Mouse (Mus musculus): ENCODE measurements at regions not wholly inside any gene's neighbourhood (a gene's known extent, or its start where the extent isn't known, plus 50 kb on each side); places are given as distances from the start of the nearest gene placed in this dataset.

DNA sequence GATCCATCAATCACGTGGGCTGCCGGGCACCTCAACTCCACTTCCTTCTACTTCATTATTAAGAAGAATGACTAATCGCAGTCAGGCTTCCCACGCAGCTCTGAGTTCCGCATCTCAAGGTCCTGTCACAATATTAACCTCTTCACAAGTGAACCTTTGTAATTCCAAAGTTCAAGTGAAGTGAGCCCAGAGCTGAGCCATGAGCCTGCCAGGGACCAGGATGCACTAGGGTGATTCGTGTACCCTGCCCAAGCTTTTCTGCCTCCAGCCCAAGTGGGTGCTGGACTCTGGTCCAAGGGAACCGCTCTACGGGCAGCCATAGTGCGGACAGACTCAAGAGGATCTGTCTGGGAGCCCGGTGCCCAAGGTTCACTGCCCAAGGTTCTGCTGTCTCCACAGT, 463.4 kb downstream of the Ajap1 start:
- no peak for DNase-seq (ENCODE audit: low spot score)

DNA sequence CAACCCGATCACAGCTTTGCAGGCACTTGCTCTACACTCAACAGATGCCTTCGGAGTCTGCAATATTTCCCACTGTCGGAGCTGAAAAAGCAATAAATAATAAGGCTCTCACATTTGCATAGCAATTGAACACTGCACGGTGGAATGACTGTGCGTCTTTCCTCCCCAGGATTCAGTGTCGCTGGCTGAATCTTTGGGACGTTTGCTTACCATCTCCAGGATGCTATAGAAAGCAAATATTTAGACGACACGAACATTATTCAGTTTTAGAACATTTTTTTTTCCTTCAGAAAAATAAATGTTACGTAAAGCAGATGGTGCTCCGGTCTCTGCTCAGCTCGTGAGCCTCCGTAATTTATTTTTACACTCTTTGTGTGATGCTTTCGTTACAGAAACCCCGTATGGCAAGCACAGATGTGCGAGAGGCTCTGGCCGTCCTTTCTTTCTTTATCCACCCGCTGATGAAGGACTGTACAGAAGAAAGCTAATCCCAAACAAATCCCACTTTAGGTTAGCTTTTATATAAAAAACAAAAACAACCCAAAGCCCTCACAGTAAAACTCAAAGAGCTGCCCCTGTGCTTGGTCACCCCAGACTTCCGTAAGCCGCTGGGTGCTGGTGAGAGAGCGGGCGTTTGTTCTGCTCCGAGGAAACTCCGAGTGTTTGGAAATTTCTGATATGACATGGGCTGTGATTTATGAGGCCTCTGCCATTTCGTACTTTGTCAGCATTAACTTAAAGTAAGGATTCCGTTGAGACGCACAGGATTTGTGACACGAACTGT, 464.3 kb downstream of the Ajap1 start:
- DNase-seq (ENCODE audit: low spot score) = no peak

DNA sequence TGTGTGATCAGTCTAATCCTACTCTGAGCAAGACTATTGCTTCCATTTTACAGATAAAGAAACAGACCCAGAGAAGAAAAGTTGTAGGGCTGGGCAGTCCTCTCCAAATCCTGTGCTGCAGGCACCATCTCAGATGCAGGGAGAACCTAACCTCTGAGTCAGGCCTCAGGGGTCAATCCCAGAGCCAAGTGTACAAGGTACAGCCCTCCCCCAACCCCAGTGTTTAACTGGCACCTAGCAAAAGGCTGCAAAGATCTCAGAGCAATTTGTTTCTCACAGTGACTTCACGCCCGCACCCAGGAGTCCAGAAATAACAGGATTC, 464.8 kb downstream of the Ajap1 start:
- DNase-seq (ENCODE audit: low spot score) = no peak

DNA sequence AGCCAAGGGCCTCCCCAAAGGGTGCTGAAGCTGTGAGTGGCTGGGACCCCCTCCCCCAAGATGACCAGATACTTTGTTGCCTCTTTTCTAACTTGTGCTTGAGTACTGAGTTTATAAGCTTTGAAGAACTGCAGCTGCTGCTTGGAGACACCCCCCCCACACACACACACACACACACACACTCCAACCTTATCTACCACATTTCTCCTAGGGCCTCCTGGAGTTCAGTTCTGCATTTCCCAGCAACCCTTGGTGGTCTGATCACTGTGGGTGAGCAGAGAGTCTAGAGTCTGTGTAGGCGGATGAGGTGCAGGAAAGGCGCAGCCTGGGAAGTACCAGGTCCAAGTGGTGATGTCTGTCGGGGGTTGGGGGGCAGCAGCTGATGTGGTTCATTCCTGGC, 479.3 kb downstream of the Ajap1 start:
- DNase-seq (ENCODE audit: low spot score) = no peak

DNA sequence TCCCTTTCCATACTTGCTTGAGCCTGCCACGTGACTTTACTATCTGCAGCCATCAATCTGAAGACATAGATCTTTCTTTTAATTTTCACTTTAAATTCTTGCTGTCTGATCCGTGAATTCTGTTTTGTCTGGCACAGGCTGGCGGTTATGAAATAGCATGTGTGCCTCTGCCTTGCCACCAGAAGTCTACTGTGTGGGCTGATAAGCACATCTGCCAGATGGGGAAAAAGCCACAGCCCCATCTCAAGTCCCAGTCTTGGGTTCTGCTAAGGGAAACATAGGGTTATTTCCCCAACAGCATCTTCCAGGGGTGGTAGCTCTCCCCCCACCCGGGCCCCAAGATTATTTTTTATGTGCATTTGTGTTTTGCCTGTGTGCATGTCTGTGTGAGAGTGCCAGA, 480.1 kb downstream of the Ajap1 start:
- no peak for DNase-seq (ENCODE audit: low spot score)

DNA sequence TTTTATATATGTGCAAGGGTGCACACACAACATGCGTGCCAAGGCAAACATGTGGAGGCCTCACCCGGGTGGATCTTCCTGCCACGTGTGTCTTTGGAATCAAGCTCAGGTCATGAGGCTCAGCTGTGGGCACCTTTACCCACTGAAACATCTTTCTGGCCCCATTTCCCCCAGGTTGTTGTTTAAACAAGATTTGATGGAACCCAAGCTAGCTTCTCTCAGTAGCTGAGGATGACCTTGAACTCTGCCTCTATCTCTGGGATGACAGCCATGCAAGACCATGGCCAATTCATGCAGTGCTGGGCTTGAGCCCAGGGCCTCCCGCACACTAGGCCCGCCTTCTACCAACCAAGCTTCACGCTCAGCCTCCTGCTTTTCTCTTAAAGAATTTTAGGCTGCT, 480.9 kb downstream of the Ajap1 start:
- no peak for DNase-seq (ENCODE audit: low spot score)

DNA sequence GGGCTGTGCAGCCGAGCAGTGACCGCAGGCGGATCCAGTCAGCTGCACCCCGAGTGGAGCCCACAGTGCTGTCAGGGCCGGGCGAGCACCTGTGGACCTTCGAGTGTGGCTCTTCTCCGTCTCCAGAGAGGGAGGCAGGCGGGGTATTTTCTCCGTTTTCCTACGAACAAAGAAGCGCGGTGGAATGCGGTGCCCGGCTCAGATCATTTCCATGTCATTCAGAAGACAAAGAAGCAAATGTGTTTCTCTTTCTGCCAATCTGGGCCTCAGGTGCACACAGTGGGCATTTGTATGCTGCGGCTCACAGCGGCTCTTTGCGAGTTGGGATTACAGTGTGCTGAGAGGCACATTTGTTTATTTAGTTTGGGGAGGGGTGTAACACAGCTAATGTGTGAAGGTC, 483.1 kb downstream of the Ajap1 start:
- DNase-seq (ENCODE audit: low spot score) = no peak

DNA sequence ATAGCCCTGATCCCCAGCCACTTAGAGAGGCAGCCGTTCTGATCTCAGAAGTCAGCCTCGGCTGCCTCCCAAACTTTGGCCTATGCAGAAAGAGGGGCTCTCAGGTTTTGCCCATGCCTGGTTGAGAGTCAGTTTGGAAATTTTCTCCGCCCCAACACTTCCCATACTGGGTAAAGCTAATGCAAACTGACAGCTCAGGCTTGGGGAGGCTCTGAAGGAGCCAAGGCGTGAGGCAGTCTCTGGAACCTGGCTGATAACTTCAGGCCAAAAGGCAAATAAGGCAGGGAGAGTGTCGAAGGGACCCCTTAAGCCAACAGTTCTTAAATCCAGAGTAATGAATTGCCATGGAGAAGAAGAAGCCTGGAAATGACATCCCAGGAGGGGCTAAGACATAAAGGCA, 485.4 kb downstream of the Ajap1 start:
- DNase-seq (ENCODE audit: low spot score) = no peak

DNA sequence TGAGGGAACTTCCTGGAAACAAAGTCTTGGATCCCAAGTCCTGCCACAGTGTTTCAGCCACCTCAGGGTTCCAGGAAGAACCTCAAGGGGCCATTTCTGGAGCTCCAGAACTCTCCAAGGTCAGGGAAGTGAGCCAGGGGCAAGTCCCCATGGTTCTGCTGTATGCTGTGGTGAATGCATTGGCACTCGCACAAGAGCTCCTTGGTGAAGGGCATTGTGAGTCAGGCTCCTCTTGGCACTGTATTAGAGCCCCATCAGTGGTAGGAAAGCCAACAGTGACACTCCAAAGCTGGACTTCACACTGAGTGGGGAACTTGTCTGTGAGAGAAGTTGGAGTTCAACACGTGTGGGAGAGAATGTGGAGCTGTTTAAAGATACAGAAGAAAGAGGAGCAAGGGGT, 486.0 kb downstream of the Ajap1 start:
- no peak for DNase-seq (ENCODE audit: low spot score)

DNA sequence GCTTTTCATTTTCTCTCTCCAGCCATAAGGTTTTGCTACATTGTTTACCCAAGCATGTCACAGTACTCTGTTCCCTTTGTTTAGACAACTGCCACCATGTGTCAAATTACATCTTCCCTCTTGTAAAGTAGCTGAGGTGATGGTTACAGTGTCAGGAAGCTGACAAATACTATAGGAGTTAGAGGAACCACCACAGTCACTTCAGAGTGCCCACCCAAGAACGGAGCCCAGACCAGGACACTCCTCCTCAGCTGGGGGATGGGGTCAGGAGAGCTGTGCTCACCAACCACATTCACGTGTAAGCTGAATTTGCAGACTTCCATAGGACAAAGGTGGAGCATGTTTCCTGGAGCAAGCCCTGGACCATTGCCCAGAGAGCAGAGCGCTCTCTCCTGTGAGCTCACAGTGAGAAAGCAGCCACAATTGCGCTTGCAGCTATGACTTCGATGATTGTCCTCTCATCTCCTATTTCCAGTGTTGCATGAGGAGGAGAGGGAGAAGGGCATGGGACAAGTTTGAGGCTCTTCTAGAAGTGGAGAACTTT, 487.5 kb downstream of the Ajap1 start:
- peak; percentile 11 for DNase-seq (ENCODE audit: low spot score)

DNA sequence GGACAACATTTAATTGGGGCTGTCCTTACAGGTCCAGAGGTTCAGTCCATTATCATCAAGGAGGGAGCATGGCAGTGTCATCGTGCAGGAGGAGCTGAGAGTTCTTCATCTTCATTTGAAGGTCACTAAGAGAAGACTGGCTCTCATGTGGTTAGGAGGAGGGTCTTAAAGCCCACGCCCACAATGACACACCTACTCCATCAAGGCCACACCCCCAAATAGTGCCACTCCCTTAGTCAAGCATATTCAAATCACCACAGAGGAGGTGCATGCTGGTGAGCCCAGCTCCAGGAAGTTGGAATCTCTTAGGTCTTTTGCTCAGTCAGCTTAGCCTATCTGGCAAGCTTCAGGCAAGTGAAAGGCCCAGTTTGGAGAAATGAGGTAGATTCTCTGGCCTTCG, 488.4 kb downstream of the Ajap1 start:
- no peak for DNase-seq (ENCODE audit: low spot score)

DNA sequence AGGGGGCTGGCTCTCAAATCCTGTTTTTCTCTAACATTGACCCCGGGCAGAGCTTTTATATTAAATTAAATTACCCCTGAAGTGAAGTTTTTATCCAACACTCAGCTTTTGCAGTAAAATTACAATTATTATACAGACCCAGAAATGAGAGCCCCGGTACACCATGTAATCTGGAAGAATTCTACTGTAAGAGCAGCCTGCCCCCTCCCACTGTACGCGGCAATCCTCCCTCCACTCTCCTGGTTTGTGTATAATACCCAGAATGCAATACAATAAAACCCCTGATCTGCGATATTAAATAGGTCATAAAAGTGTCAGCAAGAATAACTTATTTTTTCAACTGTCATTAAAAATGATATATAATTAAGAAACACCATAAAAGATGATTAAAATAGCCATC, 492.3 kb downstream of the Ajap1 start:
- no peak for DNase-seq (ENCODE audit: low spot score)

DNA sequence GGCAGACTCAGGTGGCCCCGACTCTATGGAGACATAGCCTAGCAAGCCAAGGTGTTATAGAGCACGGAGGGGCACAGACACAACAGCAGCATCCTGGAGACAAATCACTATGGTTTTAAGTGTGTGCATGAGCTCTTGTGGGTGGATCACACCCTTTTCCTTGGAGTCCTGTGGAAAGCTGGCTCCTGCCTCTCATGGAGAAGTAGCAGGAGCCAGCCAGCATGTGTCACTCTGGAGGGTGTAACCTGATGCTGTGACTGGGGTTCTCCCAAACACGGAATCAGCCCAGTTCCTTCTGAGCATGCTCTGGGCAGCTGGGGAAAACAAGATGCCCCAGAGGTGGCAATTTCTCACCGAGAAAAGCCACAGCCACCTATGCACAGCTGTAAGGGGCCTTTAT, 494.9 kb downstream of the Ajap1 start:
- no peak for DNase-seq (ENCODE audit: low spot score)

DNA sequence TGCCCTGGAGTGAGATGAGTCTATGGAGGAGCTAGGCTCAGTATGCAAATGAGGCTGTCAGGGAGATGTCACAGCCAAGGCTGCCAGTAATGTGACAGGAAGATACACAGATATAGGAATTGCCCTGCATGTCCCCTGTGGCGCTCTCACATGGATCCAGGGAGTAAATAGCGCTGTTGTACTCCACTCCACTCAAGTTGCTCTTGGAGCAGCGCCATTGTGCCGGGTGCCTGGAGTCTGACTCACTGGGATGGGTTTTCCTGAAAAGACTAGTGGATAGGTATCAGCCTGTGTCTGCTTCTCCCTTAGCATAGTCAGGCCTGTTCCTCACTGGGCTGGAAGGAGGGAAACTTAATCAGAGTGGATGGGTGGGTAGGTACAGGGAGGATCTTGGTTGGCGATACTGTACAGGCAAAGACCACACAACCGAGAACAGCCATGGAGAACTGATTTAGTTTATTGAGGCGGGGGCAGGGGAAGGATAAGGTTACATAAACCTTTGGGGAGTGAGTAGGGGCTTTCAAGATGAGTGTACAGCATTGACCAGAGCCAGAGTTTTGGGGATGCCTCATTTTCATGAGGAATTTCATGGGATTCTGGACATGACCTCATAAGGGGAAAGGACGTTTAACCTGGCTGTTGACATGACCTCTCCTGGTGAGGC, 497.5 kb upstream of the Kcnab2 start:
- DNase-seq (ENCODE audit: low spot score) = no peak

DNA sequence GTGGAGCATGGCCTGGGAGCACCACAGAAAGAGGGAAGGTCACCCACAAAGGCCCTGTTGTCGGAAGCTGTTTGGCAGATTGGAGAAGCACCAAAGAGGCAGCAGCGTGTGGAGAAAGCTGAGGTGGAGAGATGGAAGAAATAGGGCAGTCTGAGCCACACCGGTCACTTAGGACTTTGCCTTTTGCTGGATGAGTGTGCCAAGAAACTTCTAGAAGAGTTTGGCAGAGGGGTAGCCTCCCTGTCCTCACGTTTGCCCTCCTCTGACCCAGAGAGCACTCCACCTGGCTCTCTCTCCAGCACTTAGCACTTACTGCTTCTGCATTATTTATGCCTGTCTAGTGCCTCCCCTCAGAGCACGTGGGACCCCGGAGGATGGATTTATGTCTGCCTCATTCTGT, 485.3 kb upstream of the Kcnab2 start:
- DNase-seq (ENCODE audit: low spot score) = no peak

DNA sequence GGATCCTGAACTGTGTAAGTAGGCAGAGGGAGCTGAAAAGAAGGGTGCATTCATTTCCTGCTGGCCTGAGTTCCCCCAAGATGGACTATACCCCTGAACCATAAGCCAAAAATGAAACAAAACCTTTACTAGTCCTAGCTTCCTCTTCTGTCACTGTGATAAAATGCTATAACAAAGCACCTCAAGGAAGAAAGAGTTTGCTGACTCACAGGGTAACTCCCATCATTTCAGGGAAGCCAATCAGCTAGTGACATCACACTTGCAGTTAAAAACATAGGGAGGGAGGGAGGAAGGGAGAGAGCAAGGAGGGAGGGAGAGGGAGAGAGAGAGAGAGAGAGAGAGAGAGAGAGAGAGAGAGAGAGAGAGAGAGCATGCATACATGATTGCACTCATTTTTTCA, 484.5 kb upstream of the Kcnab2 start:
- DNase-seq (ENCODE audit: low spot score) = no peak

DNA sequence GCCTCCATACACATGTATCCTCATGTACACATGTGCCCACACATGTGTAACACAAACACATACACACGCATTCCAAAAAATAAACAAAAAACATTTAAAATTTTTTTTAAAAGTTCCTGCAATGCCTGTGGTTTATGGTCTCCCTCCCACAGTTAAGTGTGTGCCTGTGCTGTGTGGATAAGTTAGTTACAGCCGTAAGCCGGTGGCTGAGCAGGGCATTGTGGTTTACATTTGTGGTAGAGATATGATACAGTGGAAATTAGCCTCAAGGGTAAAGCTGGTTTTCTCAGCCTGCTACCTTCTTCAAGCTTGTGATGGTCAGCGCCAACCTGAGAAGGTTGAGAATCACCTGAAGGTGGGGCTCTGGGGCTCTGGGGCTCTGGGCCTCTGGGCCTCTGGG, 484.0 kb upstream of the Kcnab2 start:
- no peak for DNase-seq (ENCODE audit: low spot score)

DNA sequence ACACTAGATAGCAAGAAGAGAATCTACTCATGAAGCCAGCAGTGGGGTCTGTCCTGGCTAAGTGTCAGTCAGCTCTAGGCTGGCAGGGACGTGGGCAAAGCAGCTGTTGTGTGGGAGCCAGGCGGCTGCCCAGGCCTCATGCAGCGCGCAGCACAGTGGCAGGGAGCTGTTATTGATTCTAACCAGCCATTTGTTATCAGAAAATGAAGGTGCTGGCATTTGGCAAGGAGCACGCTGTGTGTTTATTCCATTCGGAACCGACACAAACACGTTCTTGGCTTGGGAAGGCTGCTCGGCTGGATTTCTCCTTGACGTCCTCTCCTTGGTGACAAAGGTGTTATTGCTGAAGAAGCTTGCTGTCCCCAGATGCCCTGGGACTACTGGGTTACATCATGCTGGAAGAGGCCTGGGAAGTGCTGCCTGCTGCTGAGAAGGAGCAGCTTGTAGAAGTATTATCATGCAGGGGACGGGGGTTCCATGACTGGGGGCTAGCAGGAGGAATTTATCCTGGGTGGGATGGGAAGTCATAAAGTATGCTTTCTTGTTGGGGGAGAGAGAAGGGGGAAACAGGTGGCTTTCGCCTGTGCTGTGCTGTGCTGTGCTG, 482.1 kb upstream of the Kcnab2 start:
- no peak for DNase-seq (ENCODE audit: low spot score)

DNA sequence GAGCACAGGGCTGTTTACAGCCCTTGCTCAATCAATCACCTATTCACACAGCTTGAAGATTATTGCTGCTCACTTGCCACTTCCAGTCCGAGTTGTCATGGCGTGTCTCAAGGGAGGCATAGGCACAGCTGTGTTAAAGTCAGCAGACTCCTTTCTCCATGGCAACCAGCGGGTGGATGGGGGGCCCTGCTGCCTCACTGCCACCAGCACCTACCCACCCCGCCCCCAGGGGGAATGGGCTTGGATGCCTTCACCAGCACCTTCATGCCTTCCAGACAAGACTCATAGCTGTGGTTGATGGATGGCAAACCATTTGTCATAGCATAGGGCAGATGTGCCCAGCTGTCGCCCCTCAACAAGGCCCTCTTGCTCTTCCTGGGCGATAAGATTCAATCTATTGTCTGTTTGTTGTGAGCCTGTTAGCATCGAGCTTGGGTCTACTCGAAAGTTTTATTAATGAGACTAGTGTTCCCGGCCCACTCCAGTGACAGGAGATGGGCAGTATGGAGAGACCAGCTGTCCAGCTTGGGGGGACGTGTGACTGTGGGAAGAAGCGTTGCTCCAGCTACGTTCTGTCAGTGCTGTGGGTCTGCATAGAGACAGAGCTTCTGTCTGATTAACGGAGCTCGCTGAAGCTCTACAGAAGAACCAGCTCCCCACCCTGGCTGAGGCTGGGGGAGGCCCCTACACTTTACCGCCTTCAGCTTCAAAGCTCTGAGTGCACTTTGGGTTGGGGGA, 475.7 kb upstream of the Kcnab2 start:
- no peak for DNase-seq (ENCODE audit: low spot score)

DNA sequence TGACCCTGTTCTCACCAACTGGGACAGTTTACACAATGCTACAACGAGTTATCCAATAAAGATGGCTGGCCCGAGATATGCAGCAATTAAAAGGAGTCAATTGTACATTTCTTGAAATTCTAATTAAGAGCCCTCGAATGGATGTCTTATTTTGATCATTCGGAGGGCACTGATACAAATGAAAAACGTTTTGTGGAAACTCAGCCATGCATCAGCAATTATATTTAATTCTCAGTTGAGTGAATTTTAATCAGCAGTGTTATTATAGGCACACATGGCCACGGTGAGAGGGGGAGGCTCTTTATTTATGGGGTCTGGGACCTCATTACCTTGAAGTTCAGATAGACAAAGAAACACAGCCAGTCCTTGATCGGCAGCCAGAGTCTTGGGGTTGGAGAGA, 471.3 kb upstream of the Kcnab2 start:
- no peak for DNase-seq (ENCODE audit: low spot score)

DNA sequence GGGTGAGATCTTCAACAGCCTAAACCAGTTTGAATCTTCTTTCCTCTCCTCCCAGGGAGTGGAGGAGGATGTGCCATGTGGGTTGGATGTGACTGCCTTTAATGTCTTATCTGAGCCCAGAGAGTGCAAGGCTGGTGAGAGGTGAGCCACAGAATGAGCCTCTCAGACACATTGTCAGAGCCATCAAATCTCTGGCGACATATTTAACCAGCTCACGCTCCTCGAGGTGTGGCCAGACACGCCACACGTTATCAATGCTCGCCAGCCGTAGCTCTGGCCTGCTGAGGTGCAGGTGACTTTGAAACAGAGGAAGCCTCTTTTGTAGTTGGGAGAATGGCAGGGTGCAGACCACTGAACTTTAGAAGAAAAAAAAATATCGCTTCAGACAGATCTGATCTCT, 463.5 kb upstream of the Kcnab2 start:
- DNase-seq (ENCODE audit: low spot score) = no peak

DNA sequence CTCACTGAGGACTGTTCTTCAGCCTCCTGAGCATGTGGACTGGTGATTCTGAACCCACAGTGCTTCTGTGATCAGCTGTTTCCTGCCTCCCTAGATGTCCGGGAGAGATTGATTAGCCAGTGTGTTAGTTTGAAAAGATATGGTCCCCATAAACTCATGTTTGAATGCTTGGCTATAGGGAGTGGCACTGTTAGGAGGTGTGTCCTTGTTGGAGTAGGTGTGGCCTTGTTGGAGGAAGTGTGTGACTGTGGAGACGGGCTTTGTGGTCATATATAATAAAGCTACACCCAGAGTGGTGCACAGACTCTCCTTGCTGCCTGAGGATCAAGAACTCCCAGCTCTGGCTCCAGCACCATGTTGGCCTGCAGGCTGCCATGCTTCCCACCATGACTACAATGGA, 458.9 kb upstream of the Kcnab2 start:
- no peak for DNase-seq (ENCODE audit: low spot score)

DNA sequence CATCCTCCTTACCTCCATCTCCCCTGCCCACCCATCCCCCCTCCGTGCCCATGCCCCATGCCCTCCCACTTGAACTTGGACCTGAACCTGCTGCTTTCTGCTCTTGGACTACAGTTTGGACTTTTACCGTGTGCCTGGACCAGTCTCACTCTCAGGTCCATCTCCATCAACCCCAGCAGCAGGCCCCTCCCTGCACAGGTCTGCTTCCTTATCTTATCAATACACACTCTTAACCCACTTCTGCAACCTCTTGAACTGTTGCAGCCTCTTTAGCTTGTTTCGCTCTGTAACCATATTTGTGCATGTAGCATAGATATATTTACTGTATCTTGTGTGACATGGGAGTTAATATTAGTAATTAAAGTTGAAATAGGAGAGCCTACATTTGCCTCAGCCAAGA, 457.8 kb upstream of the Kcnab2 start:
- no peak for DNase-seq (ENCODE audit: low spot score)
